Mouse (Mus musculus) MEL (cell line): Measurements from ENCODE around the gene Tomm5. TPM values are rescaled to one million over a fixed set of nuclear protein-coding genes. Genes with fewer than 3 reads are reported as not detected.

ENCODE experiments used
- DNase-seq: peaks from one replicate; pipeline ENCODE4 v3.0.0; 2011; ENCODE audit warnings: low read depth, low spot score
- H3K27ac ChIP-seq: 2 replicates; pipeline ENCODE4 v1.5.1; 2012; ENCODE audit warnings: low read depth, mild to moderate bottlenecking, control low read depth, low read length, moderate library complexity; ENCODE audit not compliant: control insufficient read depth
- H3K27me3 ChIP-seq, 2 experiments: fragments of 150-350 bp in 1 of 2; sonication (generic) in 1 of 2; 2 replicates each; pipeline ENCODE4 v1.6.1; 2012; ENCODE audit warnings: low read length in 2 of 2, mild to moderate bottlenecking in 2 of 2, improper control_type of control experiment in 1 of 2, moderate library complexity in 1 of 2; ENCODE audit not compliant: insufficient read depth in 2 of 2, control insufficient read depth in 1 of 2
- H3K36me3 ChIP-seq, 2 experiments: 2 replicates each; pipeline ENCODE4 v1.6.1; 2012 to 2014; ENCODE audit warnings: low read length in 2 of 2, improper control_type of control experiment in 1 of 2, inconsistent platforms in 1 of 2, mild to moderate bottlenecking in 1 of 2; ENCODE audit not compliant: insufficient read depth in 2 of 2, control insufficient read depth in 1 of 2
- H3K4me1 ChIP-seq, 2 experiments: fragments of 150-350 bp in 1 of 2; sonication (generic) in 1 of 2; 2 replicates each; pipeline ENCODE4 v1.6.1; 2012; ENCODE audit warnings: low read length in 2 of 2, improper control_type of control experiment in 1 of 2, mild to moderate bottlenecking in 1 of 2; ENCODE audit not compliant: insufficient read depth in 2 of 2, control insufficient read depth in 1 of 2
- H3K4me3 ChIP-seq, 2 experiments: fragments of 150-350 bp in 1 of 2; sonication (generic) in 1 of 2; 2 replicates each; pipeline ENCODE4 v1.5.1; 2012; ENCODE audit warnings: low read depth in 2 of 2, low read length in 2 of 2, mild to moderate bottlenecking in 2 of 2, moderate library complexity in 2 of 2, control low read depth in 1 of 2, improper control_type of control experiment in 1 of 2; ENCODE audit not compliant: control insufficient read depth in 1 of 2, insufficient read depth in 1 of 2
- H3K79me2 ChIP-seq: 2 replicates; pipeline ENCODE4 v1.6.1; 2012; ENCODE audit warnings: mild to moderate bottlenecking, low read length, moderate library complexity; ENCODE audit not compliant: control insufficient read depth, poor library complexity, insufficient read depth
- H3K9ac ChIP-seq: 2 replicates; pipeline ENCODE4 v1.6.1; 2012; ENCODE audit warnings: low read depth, mild to moderate bottlenecking, control low read depth, low read length, moderate library complexity; ENCODE audit not compliant: control insufficient read depth, poor library complexity, severe bottlenecking
- H3K9me3 ChIP-seq: fragments of 150-350 bp; sonication (generic); replicated peaks from 2 replicates; pipeline ENCODE4 v1.6.1; 2012; ENCODE audit warnings: mild to moderate bottlenecking, low read length, improper control_type of control experiment, moderate library complexity; ENCODE audit not compliant: insufficient read depth
- CHD1 ChIP-seq: IDR thresholded peaks from 2 replicates; pipeline ENCODE4 v1.6.1; 2012; ENCODE audit warnings: low read depth, mild to moderate bottlenecking, inconsistent platforms, low read length, improper control_type of control experiment
- CHD2 ChIP-seq: IDR thresholded peaks from 2 replicates; pipeline ENCODE4 v1.6.1; 2011; ENCODE audit warnings: low read length, improper control_type of control experiment
- CTCF ChIP-seq, 3 experiments: IDR thresholded peaks in 2 of 3; conservative IDR thresholded peaks in 1 of 3; 2 replicates each; pipeline ENCODE4 v1.5.1; 2011 to 2012; ENCODE audit warnings: low read length in 3 of 3, low read depth in 2 of 3, mild to moderate bottlenecking in 2 of 3, improper control_type of control experiment in 1 of 3, inconsistent platforms in 1 of 3, mixed read lengths in 1 of 3, moderate library complexity in 1 of 3; ENCODE audit not compliant: control insufficient read depth in 1 of 3, insufficient read depth in 1 of 3, poor library complexity in 1 of 3, severe bottlenecking in 1 of 3
- E2F4 ChIP-seq: IDR thresholded peaks from 2 replicates; pipeline ENCODE4 v1.6.1; 2011; ENCODE audit warnings: low read depth, low read length, improper control_type of control experiment, borderline replicate concordance
- ELF1 ChIP-seq: IDR thresholded peaks from 2 replicates; pipeline ENCODE4 v1.6.1; 2014; ENCODE audit warnings: low read depth, mild to moderate bottlenecking, inconsistent platforms, low read length, improper control_type of control experiment, moderate library complexity
- EP300 ChIP-seq, 2 experiments: IDR thresholded peaks; 2 replicates each; pipeline ENCODE4 v1.6.1; 2011; ENCODE audit warnings: improper control_type of control experiment in 2 of 2, low read length in 2 of 2, low read depth in 1 of 2, mild to moderate bottlenecking in 1 of 2
- ETS1 ChIP-seq: IDR thresholded peaks from 2 replicates; pipeline ENCODE4 v1.6.1; 2012; ENCODE audit warnings: low read depth, mild to moderate bottlenecking, inconsistent platforms, low read length, improper control_type of control experiment, moderate library complexity
- GATA1 ChIP-seq: IDR thresholded peaks from 2 replicates; pipeline ENCODE4 v1.6.1; 2011; ENCODE audit warnings: low read depth, low read length, improper control_type of control experiment
- HCFC1 ChIP-seq: IDR thresholded peaks from 2 replicates; pipeline ENCODE4 v1.6.1; 2012; ENCODE audit warnings: low read depth, mild to moderate bottlenecking, inconsistent platforms, low read length, improper control_type of control experiment, moderate library complexity
- JUND ChIP-seq: IDR thresholded peaks from 2 replicates; pipeline ENCODE4 v1.6.1; 2011; ENCODE audit warnings: low read depth, mild to moderate bottlenecking, improper control_type of control experiment, low read length
- KAT2A ChIP-seq: conservative IDR thresholded peaks from 2 replicates; pipeline ENCODE4 v1.6.1; 2012; ENCODE audit warnings: low read depth, low read length, improper control_type of control experiment, inconsistent platforms
- MAFK ChIP-seq: IDR thresholded peaks from 2 replicates; pipeline ENCODE4 v1.6.1; 2011; ENCODE audit warnings: low read depth, mild to moderate bottlenecking, low read length, improper control_type of control experiment, borderline replicate concordance
- MAX ChIP-seq: IDR thresholded peaks from 2 replicates; pipeline ENCODE4 v1.6.1; 2011; ENCODE audit warnings: low read length, improper control_type of control experiment
- MAZ ChIP-seq: IDR thresholded peaks from 2 replicates; pipeline ENCODE4 v1.6.1; 2012; ENCODE audit warnings: low read depth, mild to moderate bottlenecking, inconsistent platforms, low read length, improper control_type of control experiment
- MEF2A ChIP-seq: IDR thresholded peaks from 2 replicates; pipeline ENCODE4 v1.6.1; 2014; ENCODE audit warnings: low read depth, mild to moderate bottlenecking, inconsistent platforms, low read length, improper control_type of control experiment; ENCODE audit not compliant: poor library complexity, insufficient replicate concordance, severe bottlenecking; ENCODE audit errors: extremely low read depth
- MXI1 ChIP-seq: IDR thresholded peaks from 2 replicates; pipeline ENCODE4 v1.6.1; 2011; ENCODE audit warnings: mild to moderate bottlenecking, low read depth, low read length, improper control_type of control experiment
- MYB ChIP-seq: IDR thresholded peaks from 2 replicates; pipeline ENCODE4 v1.6.1; 2011; ENCODE audit warnings: mild to moderate bottlenecking, low read depth, low read length, improper control_type of control experiment
- MYC ChIP-seq: IDR thresholded peaks from 2 replicates; pipeline ENCODE4 v1.6.1; 2011; ENCODE audit warnings: low read depth, mild to moderate bottlenecking, low read length, improper control_type of control experiment, moderate library complexity
- NELFE ChIP-seq: IDR thresholded peaks from 2 replicates; pipeline ENCODE4 v1.6.1; 2011; ENCODE audit warnings: low read depth, low read length, improper control_type of control experiment
- NRF1 ChIP-seq: IDR thresholded peaks from 2 replicates; pipeline ENCODE4 v1.6.1; 2014; ENCODE audit warnings: low read depth, mild to moderate bottlenecking, inconsistent platforms, low read length, improper control_type of control experiment, moderate library complexity; ENCODE audit not compliant: poor library complexity, insufficient read depth, severe bottlenecking
- POLR2AphosphoS2 ChIP-seq: IDR thresholded peaks from 2 replicates; pipeline ENCODE4 v1.6.1; 2011; ENCODE audit warnings: low read length, improper control_type of control experiment
- POLR2AphosphoS5 ChIP-seq: IDR thresholded peaks from 2 replicates; pipeline ENCODE4 v1.6.1; 2012; ENCODE audit warnings: low read depth, borderline replicate concordance, mild to moderate bottlenecking, inconsistent platforms, low read length, moderate library complexity, mixed read lengths
- RAD21 ChIP-seq: IDR thresholded peaks from 2 replicates; pipeline ENCODE4 v1.6.1; 2011; ENCODE audit warnings: mild to moderate bottlenecking, low read depth, low read length, improper control_type of control experiment
- SMC3 ChIP-seq: IDR thresholded peaks from 2 replicates; pipeline ENCODE4 v1.6.1; 2011; ENCODE audit warnings: low read depth, low read length, improper control_type of control experiment
- TAL1 ChIP-seq: IDR thresholded peaks from 2 replicates; pipeline ENCODE4 v1.6.1; 2012; ENCODE audit warnings: mild to moderate bottlenecking, inconsistent platforms, low read length, moderate library complexity, mixed read lengths
- TBP ChIP-seq: IDR thresholded peaks from 2 replicates; pipeline ENCODE4 v1.8.0; 2011; ENCODE audit warnings: low read depth, low read length, improper control_type of control experiment
- TCF12 ChIP-seq: IDR thresholded peaks from 2 replicates; pipeline ENCODE4 v1.6.1; 2014; ENCODE audit warnings: low read depth, mild to moderate bottlenecking, inconsistent platforms, low read length, improper control_type of control experiment, moderate library complexity
- UBTF ChIP-seq: IDR thresholded peaks from 2 replicates; pipeline ENCODE4 v1.6.1; 2012; ENCODE audit warnings: low read depth, mild to moderate bottlenecking, inconsistent platforms, low read length, improper control_type of control experiment, moderate library complexity, borderline replicate concordance; ENCODE audit not compliant: insufficient read depth
- USF1 ChIP-seq: IDR thresholded peaks from 2 replicates; pipeline ENCODE4 v1.6.1; 2014; ENCODE audit warnings: low read depth, mild to moderate bottlenecking, inconsistent platforms, low read length, improper control_type of control experiment, moderate library complexity
- USF2 ChIP-seq, 2 experiments: IDR thresholded peaks; 2 replicates each; pipeline ENCODE4 v1.6.1; 2011 to 2012; ENCODE audit warnings: improper control_type of control experiment in 2 of 2, low read length in 2 of 2, borderline replicate concordance in 1 of 2, inconsistent platforms in 1 of 2, low read depth in 1 of 2, mild to moderate bottlenecking in 1 of 2; ENCODE audit not compliant: insufficient read depth in 1 of 2
- ZC3H11A ChIP-seq: IDR thresholded peaks from 2 replicates; pipeline ENCODE4 v1.6.1; 2012; ENCODE audit warnings: low read depth, mild to moderate bottlenecking, inconsistent platforms, low read length, improper control_type of control experiment
- ZKSCAN1 ChIP-seq: IDR thresholded peaks from 2 replicates; pipeline ENCODE4 v1.6.1; 2012; ENCODE audit warnings: low read depth, mild to moderate bottlenecking, inconsistent platforms, low read length, improper control_type of control experiment, moderate library complexity
- ZMIZ1 ChIP-seq: IDR thresholded peaks from 2 replicates; pipeline ENCODE4 v1.6.1; 2012; ENCODE audit warnings: low read depth, mild to moderate bottlenecking, inconsistent platforms, low read length, improper control_type of control experiment, moderate library complexity
- ZNF384 ChIP-seq: IDR thresholded peaks from 2 replicates; pipeline ENCODE4 v1.6.1; 2012; ENCODE audit warnings: low read depth, mild to moderate bottlenecking, inconsistent platforms, low read length, improper control_type of control experiment
- polyA plus RNA-seq, 2 experiments: library from polyadenylated mRNA; stranded (reverse) in 1 of 2; unstranded in 1 of 2; fragments of >175 nt in 1 of 2; fragments of >200 nt in 1 of 2; gene quantifications; 2 replicates each; pipeline versions ENCODE4 v1.2.1 to v1.2.4; 2012; ENCODE audit warnings: low replicate concordance in 2 of 2, low read depth in 1 of 2; ENCODE audit not compliant: insufficient read length in 2 of 2, insufficient read depth in 1 of 2, missing spikeins in 1 of 2
- total RNA-seq: library from RNA; depleted of rRNA; stranded (reverse); fragments of 300-350 nt; gene quantifications from 2 replicates; pipeline ENCODE4 v1.2.3, GENCODE M21; 2012

Gene Tomm5
- total and polyA plus RNA-seq, 3 experiments, result 309 to 639 TPM; not detected in 1

- H3K27me3 ChIP-seq, result no peaks in the 10 kb centered on the region
- TF ChIP-seq TAL1, result no peak
- TF ChIP-seq ETS1, result peak; percentile 30; the same call in 1 of the 2 replicates
- TF ChIP-seq USF1, result peak; percentile 98
- no peak for TF ChIP-seq RAD21
- TF ChIP-seq NRF1, result peak; percentile 48
- peak; percentile 71 for TF ChIP-seq ZKSCAN1
- TF ChIP-seq ZC3H11A, result no peak
- no peak for TF ChIP-seq SMC3
- no peak for TF ChIP-seq POLR2AphosphoS2
- no peak for TF ChIP-seq KAT2A
- no peak for TF ChIP-seq UBTF
- peak; percentile 59; the same call in 1 of the 2 replicates for TF ChIP-seq TBP
- peak; percentile 51; the same call in 1 of the 2 replicates for TF ChIP-seq MAZ
- TF ChIP-seq POLR2AphosphoS5, result no peak
- TF ChIP-seq ZNF384, result no peak
- no peak for TF ChIP-seq MYB
- no peak for TF ChIP-seq CTCF (IDR thresholded peaks at IDR 0.05 in 2 of 3, conservative IDR thresholded peaks at IDR 0.05 in 1 of 3; ENCODE audit: control insufficient read depth in 1 of 3, insufficient read depth in 1 of 3, low read depth in 2 of 3, low read length in 3 of 3, poor library complexity in 1 of 3, severe bottlenecking in 1 of 3)
- TF ChIP-seq MEF2A, result no peak
- TF ChIP-seq MAX, result peak; percentile 85
- peak; percentile 53 for TF ChIP-seq TCF12
- TF ChIP-seq ELF1, result no peak
- TF ChIP-seq GATA1, result no peak
- TF ChIP-seq CHD1, result no peak
- no peak for TF ChIP-seq JUND
- TF ChIP-seq HCFC1, result peak; percentile 62; the same call in 1 of the 2 replicates
- peak; percentile 65 for TF ChIP-seq ZMIZ1
- no peak for TF ChIP-seq MAFK
- TF ChIP-seq MXI1, result peak; percentile 56; the same call in 1 of the 2 replicates
- no peak for TF ChIP-seq MYC
- 0 out of 4 replicates have a peak, but pooled peaks of 1 of the 2 experiments have one; percentile 9 for TF ChIP-seq EP300 (IDR thresholded peaks at IDR 0.05; ENCODE audit: low read depth in 1 of 2, low read length in 2 of 2)
- no peak for TF ChIP-seq CHD2
- TF ChIP-seq NELFE, result peak; percentile 70
- TF ChIP-seq USF2 (IDR thresholded peaks at IDR 0.05; ENCODE audit: borderline replicate concordance in 1 of 2, insufficient read depth in 1 of 2, low read depth in 1 of 2, low read length in 2 of 2), result peak; percentile 40 to 88; a peak in 3 of 4 replicates
- 0 out of 2 replicates have a peak, but pooled peaks have one; percentile 52 for TF ChIP-seq E2F4
Observed at GRCm38 (mm10) chr4:45084021-45084894, 23.7 kb downstream of the Tomm5 start, which contains the start of gene Fbxo10. TSS of gene Fbxo10 (minus strand) at chr4:45084604.

More at GRCm38 (mm10) chr4:45084021-45084894, 23.7 kb downstream of the Tomm5 start, which contains the start of gene Fbxo10:
- no peak within 1 kb of the TSS for H3K27ac ChIP-seq
- no peaks in the 10 kb centered on the region for H3K9me3 ChIP-seq
- H3K9ac ChIP-seq, result peak within 1 kb of the TSS; percentile 75
- H3K79me2 ChIP-seq, result no peaks in the 10 kb centered on the region
- peaks cover 0 to 5% of the 10 kb centered on the region in 2 experiments; a peak in 1 of 4 replicates for H3K4me1 ChIP-seq
- H3K4me3 ChIP-seq, result peak within 1 kb of the TSS; percentile 65 to 91
- H3K36me3 ChIP-seq, result peaks cover 0 to 5% of the 10 kb centered on the region in 2 experiments; a peak in 2 of 4 replicates
- DNase-seq, result peak; percentile 94
